8 mouse cellular contexts compared by ENCODE assay signal in genomic region chr13:93771031-93771587, GRCm38 (mm10). TPM values are rescaled to one million over a fixed set of nuclear protein-coding genes. Genes with fewer than 3 reads are reported as not detected.
DNase-seq lines count a peak whose midpoint lies in the region; ATAC-seq and TF ChIP-seq lines count a peak whose summit lies in the region.

No protein-coding gene starts in this region.

- H3K27me3 ChIP-seq in heart, embryonic 12.5 days (replicated peaks) = peaks cover 5% of the 10 kb centered on the region; the same call in 1 of the 2 replicates
- H3K27me3 ChIP-seq in E14TG2a.4 (ENCODE audit: insufficient read depth, low read length) = peaks cover 35% of the 10 kb centered on the region
- no peaks in the 10 kb centered on the region for H3K27me3 ChIP-seq in intestine, embryonic 16.5 days (replicated peaks; ENCODE audit: control insufficient read depth, insufficient read depth, low read length)
- H3K27me3 ChIP-seq in myocyte (ENCODE audit: control insufficient read depth, insufficient read depth, insufficient read length) = no peaks in the 10 kb centered on the region

- peak overlapping the region; percentile 66 for H3K4me3 ChIP-seq in heart, embryonic 12.5 days
- H3K4me3 ChIP-seq in E14TG2a.4 (replicated peaks; ENCODE audit: low read length) (peak overlapping the region; percentile 78), myocyte (peak overlapping the region; percentile 40)
- peak overlapping the region; percentile 78 for H3K4me3 ChIP-seq in intestine, embryonic 16.5 days (ENCODE audit: low read length)

- ATAC-seq in heart, embryonic 12.5 days (ENCODE audit: insufficient number of reproducible peaks, low FRiP score) = peak; percentile 33; the same call in 1 of the 2 replicates
- 0 out of 2 replicates have a peak, but pooled peaks have one; percentile 21 for ATAC-seq in erythroblast, adult 5-6 weeks (replicated peaks; ENCODE audit: low FRiP score, poor library complexity, severe bottlenecking)
- ATAC-seq in intestine, embryonic 16.5 days = peak; percentile 27

- H3ac ChIP-seq in myocyte (ENCODE audit: control insufficient read depth, insufficient read length) = peak overlapping the region; percentile 77

- H3K27ac ChIP-seq in heart, embryonic 12.5 days (ENCODE audit: poor library complexity, severe bottlenecking) = no peak overlapping the region
- peak overlapping the region; percentile 85; the same call in 1 of the 2 replicates for H3K27ac ChIP-seq in intestine, embryonic 16.5 days (ENCODE audit: low read length)

- H3K9ac ChIP-seq in heart, embryonic 12.5 days = peak overlapping the region; percentile 79
- H3K9ac ChIP-seq in intestine, embryonic 16.5 days (ENCODE audit: low read depth, low read length) = peak overlapping the region; percentile 84

- no peaks in the 10 kb centered on the region for H3K9me3 ChIP-seq in heart, embryonic 12.5 days (replicated peaks)
- no peaks in the 10 kb centered on the region for H3K9me3 ChIP-seq in E14TG2a.4 (ENCODE audit: low read length)
- H3K9me3 ChIP-seq in intestine, embryonic 16.5 days (ENCODE audit: control insufficient read depth, low read length) = no peaks in the 10 kb centered on the region

- TF ChIP-seq CTCF in E14TG2a.4 (conservative IDR thresholded peaks at IDR 0.05; ENCODE audit: low read length) = no peak

- no peak for TF ChIP-seq POLR2A in myocyte (IDR thresholded peaks at IDR 0.05; ENCODE audit: insufficient read length, low read depth)

- H3K36me3 ChIP-seq in heart, embryonic 12.5 days = no peaks in the 10 kb centered on the region
- H3K36me3 ChIP-seq in E14TG2a.4 (ENCODE audit: insufficient read depth, low read length) (no peaks in the 10 kb centered on the region), myocyte (ENCODE audit: control insufficient read depth, insufficient read depth) (no peaks in the 10 kb centered on the region)
- no peaks in the 10 kb centered on the region for H3K36me3 ChIP-seq in intestine, embryonic 16.5 days (ENCODE audit: control insufficient read depth, insufficient read depth, low read length)

- no peak for DNase-seq in heart, postnatal 25 days (ENCODE audit: low spot score)
- no peak for DNase-seq in urinary bladder, postnatal 25 days (ENCODE audit: low spot score)
- no peak for DNase-seq in urinary bladder, adult 2 months (ENCODE audit: low spot score)

- intact Hi-C loops in heart, postnatal 25 days (cut with DNase I) = no loop called here

- 35% methylated on average over 9 of the region's 9 CpGs for WGBS in heart, embryonic 12.5 days
- 22% methylated on average over 9 of the region's 9 CpGs for WGBS in intestine, embryonic 16.5 days

- no peaks in the 10 kb centered on the region for H3K79me2 ChIP-seq in myocyte (ENCODE audit: control insufficient read depth, insufficient read depth)

- peak overlapping the region; percentile 94 for H3K4me2 ChIP-seq in heart, embryonic 12.5 days
- peak overlapping the region; percentile 99 for H3K4me2 ChIP-seq in intestine, embryonic 16.5 days (ENCODE audit: low read depth, low read length)
- peak overlapping the region; percentile 93 for H3K4me2 ChIP-seq in myocyte (ENCODE audit: low read depth)

- peaks cover 13% of the 10 kb centered on the region; the same call in 1 of the 2 replicates for H3K4me1 ChIP-seq in heart, embryonic 12.5 days (replicated peaks)
- H3K4me1 ChIP-seq in E14TG2a.4 (replicated peaks; ENCODE audit: low read depth, low read length) = peaks cover 8% of the 10 kb centered on the region
- 0 out of 2 replicates have a peak, but pooled peaks cover 11% of the 10 kb centered on the region for H3K4me1 ChIP-seq in intestine, embryonic 16.5 days (ENCODE audit: control insufficient read depth, insufficient read depth, low read length)

TF ChIP-seq in myocyte, 11 proteins besides CTCF, POLR2A, EP300 and RAD21:
- TF ChIP-seq E2F4 (IDR thresholded peaks at IDR 0.05; ENCODE audit: insufficient read depth) (no peak), CEBPB (IDR thresholded peaks at IDR 0.05; ENCODE audit: insufficient read depth, poor library complexity, severe bottlenecking) (0 out of 2 replicates have a peak, but pooled peaks have one; percentile 41), TCF12 (IDR thresholded peaks at IDR 0.05; ENCODE audit: insufficient read depth, poor library complexity, severe bottlenecking) (no peak)

RNA-seq across cellular contexts. Expression of gene Arsb, which starts 0.3 kb away (rescaled TPM):
- 7.6 and 8.1 TPM in 2 replicates for polyA plus RNA-seq in heart, embryonic 12.5 days (2016; fragmentation: Nextera tagmentation; extraction: Ambion mirVana)
- 1 to 10 TPM; 4.9 to 5.4 TPM for total RNA-seq in heart, postnatal 25 days (2021)
- total RNA-seq in erythroblast, adult 5-6 weeks (2015; ENCODE audit: low replicate concordance) = 41.9 and 43.3 TPM in 2 replicates
- total RNA-seq in erythroblast, adult 5-6 weeks (2017; ENCODE audit: low replicate concordance) = 7.8 and 8.7 TPM in 2 replicates
- 11.2 and 11.4 TPM in 2 replicates for polyA plus RNA-seq in intestine, embryonic 16.5 days (2015; fragmentation: Nextera tagmentation; extraction: Ambion mirVana)
- 7.2 TPM for polyA plus RNA-seq in myocyte (2012; fragmentation: generic; extraction: Trizol)
- polyA plus RNA-seq in urinary bladder, adult 2 months (2012; rRNA removed) = 40.1 and 44.2 TPM in 2 replicates
